Mouse (Mus musculus): ENCODE measurements around the gene Mpp3. TPM values are rescaled to one million over a fixed set of nuclear protein-coding genes. Genes with fewer than 3 reads are reported as not detected.

The Mpp3 gene
- polyA plus RNA-seq, 1 experiment from 2014 or later, result 13.3 TPM

DNA sequence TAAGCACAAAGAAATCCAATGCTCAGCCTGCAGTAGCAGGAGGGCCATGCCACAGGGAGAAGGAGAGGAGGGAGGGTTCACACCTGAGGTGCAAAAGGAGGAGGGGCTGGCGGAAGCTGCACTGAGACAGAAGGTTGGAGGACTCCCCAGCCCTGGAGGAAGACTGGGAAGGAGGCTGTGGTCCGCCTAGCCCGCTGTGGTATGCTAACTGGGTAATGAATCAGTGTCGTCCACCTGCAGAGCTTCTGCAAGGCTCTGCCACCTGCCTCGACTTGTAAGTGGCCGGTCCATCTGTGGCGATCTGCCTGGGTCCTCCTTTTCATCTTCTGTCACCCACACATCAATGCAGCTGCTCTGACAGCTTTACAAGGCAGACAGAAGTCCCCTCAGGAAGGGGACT lies 60.0 kb downstream of the Mpp3 start:
- DNase-seq (ENCODE audit: low spot score), result no peak
- WGBS, result 12% methylated on average over 7 of the region's 7 CpGs
- Histone ChIP-seq H3K4me3 (peak overlapping the region; percentile 7; the same call in 1 of the 2 replicates), H3K36me3 (no peaks in the 10 kb centered on the region), H3K4me1 (peaks cover 57% of the 10 kb centered on the region), H3K9me3 (replicated peaks) (no peaks in the 10 kb centered on the region), H3K27me3 (ENCODE audit: low read depth, poor library complexity, severe bottlenecking) (peaks cover 55% of the 10 kb centered on the region), H3K27ac (replicated peaks) (peak overlapping the region; percentile 53; the same call in 1 of the 2 replicates)

- 22% methylated on average over 10 of the region's 10 CpGs for WGBS
- Histone ChIP-seq H3K36me3 (no peaks in the 10 kb centered on the region), H3K27me3 (ENCODE audit: low read depth, poor library complexity, severe bottlenecking) (peaks cover 68% of the 10 kb centered on the region), H3K9me3 (replicated peaks) (no peaks in the 10 kb centered on the region), H3K4me1 (peaks cover 63% of the 10 kb centered on the region), H3K4me3 (no peak within 1 kb of the TSS), H3K27ac (replicated peaks) (0 out of 2 replicates have a peak within 1 kb of the TSS, but pooled peaks have one; percentile 20)
- DNase-seq (ENCODE audit: low spot score), result no peak
Measured at GRCm38 (mm10) chr11:101966965-101967614, 61.2 kb downstream of the Mpp3 start, which contains the start of gene Sost. Sost (minus strand) TSS chr11:101967015.

- no peak overlapping the region for H3K4me3 ChIP-seq
- peaks cover 63% of the 10 kb centered on the region for H3K4me1 ChIP-seq
- 8% methylated on average over 2 of the region's 2 CpGs for WGBS
- H3K9me3 ChIP-seq (replicated peaks), result no peaks in the 10 kb centered on the region
- H3K27me3 ChIP-seq (ENCODE audit: low read depth, poor library complexity, severe bottlenecking), result peaks cover 83% of the 10 kb centered on the region
- no peak for DNase-seq (ENCODE audit: low spot score)
- H3K36me3 ChIP-seq, result no peaks in the 10 kb centered on the region
- H3K27ac ChIP-seq (replicated peaks), result no peak overlapping the region
Measured at GRCm38 (mm10) chr11:101965553-101965952, 62.7 kb downstream of the Mpp3 start.

DNA sequence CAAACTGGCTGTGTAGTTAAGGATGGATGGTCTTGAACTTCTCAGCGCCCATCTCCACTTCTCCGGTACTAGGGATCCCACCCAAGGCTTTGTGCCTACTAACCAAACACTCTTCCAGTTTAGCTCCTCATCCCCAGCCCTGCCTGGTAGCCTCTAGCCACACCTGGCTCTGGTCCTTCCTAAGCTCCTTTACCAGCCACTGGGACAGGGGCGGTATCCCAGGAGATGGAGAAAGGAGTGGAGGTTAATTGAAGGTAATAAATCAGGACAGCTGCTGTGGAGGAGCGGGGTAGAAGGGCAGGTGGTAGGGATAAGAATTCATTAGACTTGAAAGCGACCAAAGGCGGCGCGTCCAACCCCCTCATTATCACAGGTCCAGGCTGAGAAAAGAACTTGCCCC lies 63.6 kb downstream of the Mpp3 start:
- no peak for DNase-seq (ENCODE audit: low spot score)
- WGBS, result 6% methylated on average over 8 of the region's 8 CpGs
- Histone ChIP-seq H3K27ac (replicated peaks) (no peak overlapping the region), H3K4me3 (peak overlapping the region; percentile 75), H3K36me3 (no peaks in the 10 kb centered on the region), H3K9me3 (replicated peaks) (no peaks in the 10 kb centered on the region), H3K27me3 (ENCODE audit: low read depth, poor library complexity, severe bottlenecking) (peaks cover 92% of the 10 kb centered on the region), H3K4me1 (peaks cover 63% of the 10 kb centered on the region)

DNA sequence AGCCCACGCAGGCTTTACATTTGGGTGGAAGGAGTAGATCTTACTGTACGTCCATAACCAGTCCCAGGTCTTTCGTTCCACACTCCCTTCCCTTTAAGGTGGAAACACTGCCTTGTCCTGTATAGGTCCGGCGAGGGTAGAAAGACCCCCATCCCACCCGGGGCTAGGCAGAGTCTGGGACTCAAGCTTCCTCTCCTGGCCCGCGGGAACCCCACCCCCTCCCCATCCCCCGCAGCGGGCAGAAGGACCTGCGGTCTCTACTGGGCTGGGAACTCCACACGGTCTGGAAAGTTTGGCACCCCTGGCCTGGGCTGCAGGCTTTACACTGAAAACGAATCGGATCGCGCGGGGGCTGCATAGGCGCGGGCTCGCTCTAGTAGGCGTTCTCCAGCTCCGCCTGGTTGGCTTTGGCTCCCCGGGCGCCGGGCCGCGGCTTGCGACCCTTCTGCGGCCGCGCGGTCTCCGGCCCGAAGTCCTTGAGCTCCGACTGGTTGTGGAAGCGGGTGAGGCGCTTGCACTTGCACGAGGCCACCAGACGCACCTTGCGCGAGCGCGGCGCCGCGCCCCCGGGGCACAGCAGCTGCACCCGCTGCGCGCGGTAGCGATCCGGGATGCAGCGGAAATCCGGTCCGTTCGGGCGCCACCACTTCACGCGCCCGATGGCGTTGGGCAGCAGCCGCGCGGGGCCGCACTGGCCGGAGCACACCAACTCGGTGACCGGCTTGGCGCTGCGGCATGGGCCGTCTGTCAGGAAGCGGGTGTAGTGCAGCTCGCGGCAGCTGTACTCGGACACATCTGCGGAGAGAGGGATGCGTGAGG lies 64.6 kb downstream of the Mpp3 start:
- H3K9me3 ChIP-seq (replicated peaks), result no peaks in the 10 kb centered on the region
- peak; percentile 74 for DNase-seq (ENCODE audit: low spot score)
- H3K4me1 ChIP-seq, result peaks cover 62% of the 10 kb centered on the region
- under 1% methylated on average over 78 of the region's 78 CpGs for WGBS
- peaks cover 98% of the 10 kb centered on the region for H3K27me3 ChIP-seq (ENCODE audit: low read depth, poor library complexity, severe bottlenecking)
- H3K4me3 ChIP-seq, result peak overlapping the region; percentile 75
- no peaks in the 10 kb centered on the region for H3K36me3 ChIP-seq
- peak overlapping the region; percentile 85 for H3K27ac ChIP-seq (replicated peaks)

DNA sequence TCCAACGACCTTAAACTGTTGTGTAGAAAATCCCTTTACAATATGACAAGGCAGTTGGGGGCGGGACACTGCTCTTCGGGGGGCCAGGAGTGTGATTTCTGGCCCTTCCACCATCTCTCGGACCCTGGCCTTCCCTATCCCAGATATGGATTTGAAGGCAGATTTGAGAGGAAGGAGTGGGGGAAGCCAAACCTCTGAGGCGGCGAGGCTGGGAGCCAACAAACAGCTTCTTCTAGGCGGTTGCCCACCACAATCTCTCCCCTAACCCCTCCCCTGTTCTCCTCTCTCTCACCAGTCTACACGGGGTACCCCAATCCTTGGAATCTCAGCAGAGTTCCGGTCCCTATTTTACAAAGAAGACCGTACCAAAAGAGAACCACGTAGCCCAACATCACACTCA lies 65.2 kb downstream of the Mpp3 start:
- no peaks in the 10 kb centered on the region for H3K9me3 ChIP-seq (replicated peaks)
- H3K36me3 ChIP-seq, result no peaks in the 10 kb centered on the region
- 6% methylated on average over 11 of the region's 11 CpGs for WGBS
- peaks cover 55% of the 10 kb centered on the region for H3K4me1 ChIP-seq
- H3K4me3 ChIP-seq, result peak overlapping the region; percentile 75
- peak; percentile 54 for DNase-seq (ENCODE audit: low spot score)
- peaks cover 98% of the 10 kb centered on the region for H3K27me3 ChIP-seq (ENCODE audit: low read depth, poor library complexity, severe bottlenecking)
- peak overlapping the region; percentile 85; the same call in 1 of the 2 replicates for H3K27ac ChIP-seq (replicated peaks)

GRCm38 (mm10) chr11:101957476-101957875 lies 70.8 kb downstream of the Mpp3 start:
- no peaks in the 10 kb centered on the region for H3K9me3 ChIP-seq (replicated peaks)
- WGBS, result 76% methylated on average over 5 of the region's 5 CpGs
- H3K27ac ChIP-seq (replicated peaks), result no peak overlapping the region
- peaks cover 84% of the 10 kb centered on the region for H3K27me3 ChIP-seq (ENCODE audit: low read depth, poor library complexity, severe bottlenecking)
- no peak for DNase-seq (ENCODE audit: low spot score)
- no peaks in the 10 kb centered on the region for H3K36me3 ChIP-seq
- peaks cover 12% of the 10 kb centered on the region for H3K4me1 ChIP-seq
- no peak overlapping the region for H3K4me3 ChIP-seq

DNA sequence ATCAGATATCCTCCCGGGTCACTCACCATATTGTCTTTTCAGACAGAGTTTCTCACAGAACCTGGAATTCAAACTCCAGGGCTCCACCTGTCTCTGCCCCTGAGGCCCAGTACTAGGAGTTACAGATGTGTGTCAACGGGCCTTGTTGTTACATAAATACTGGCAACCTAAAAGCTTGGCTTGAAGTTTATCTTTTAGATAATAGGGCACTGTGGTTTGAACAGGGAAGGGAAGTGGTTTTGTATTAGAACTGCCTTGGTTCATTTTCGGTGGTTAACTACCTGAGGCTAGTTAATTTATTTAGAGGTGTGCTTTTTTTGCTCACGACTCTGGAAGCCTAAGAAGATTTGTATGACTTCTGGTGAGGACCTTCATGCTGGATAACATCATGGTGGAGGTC lies 74.8 kb downstream of the Mpp3 start:
- DNase-seq (ENCODE audit: low spot score), result no peak
- H3K27me3 ChIP-seq (ENCODE audit: low read depth, poor library complexity, severe bottlenecking), result peaks cover 76% of the 10 kb centered on the region
- no peak overlapping the region for H3K4me3 ChIP-seq
- H3K4me1 ChIP-seq, result peaks cover 18% of the 10 kb centered on the region
- H3K9me3 ChIP-seq (replicated peaks), result no peaks in the 10 kb centered on the region
- WGBS, result 75% methylated on average over 4 of the region's 4 CpGs
- no peak overlapping the region for H3K27ac ChIP-seq (replicated peaks)
- H3K36me3 ChIP-seq, result no peaks in the 10 kb centered on the region

- peak; percentile 28 for DNase-seq (ENCODE audit: low spot score)
- Histone ChIP-seq H3K27me3 (ENCODE audit: low read depth, poor library complexity, severe bottlenecking) (peaks cover 71% of the 10 kb centered on the region), H3K27ac (replicated peaks) (no peak overlapping the region; the same call in 1 of the 2 replicates), H3K9me3 (replicated peaks) (no peaks in the 10 kb centered on the region), H3K36me3 (no peaks in the 10 kb centered on the region), H3K4me3 (peak overlapping the region; percentile 31; the same call in 1 of the 2 replicates), H3K4me1 (peaks cover 18% of the 10 kb centered on the region)
- WGBS, result 30% methylated on average over 24 of the region's 24 CpGs
Measured at GRCm38 (mm10) chr11:101952541-101953341, 75.5 kb downstream of the Mpp3 start.

DNA sequence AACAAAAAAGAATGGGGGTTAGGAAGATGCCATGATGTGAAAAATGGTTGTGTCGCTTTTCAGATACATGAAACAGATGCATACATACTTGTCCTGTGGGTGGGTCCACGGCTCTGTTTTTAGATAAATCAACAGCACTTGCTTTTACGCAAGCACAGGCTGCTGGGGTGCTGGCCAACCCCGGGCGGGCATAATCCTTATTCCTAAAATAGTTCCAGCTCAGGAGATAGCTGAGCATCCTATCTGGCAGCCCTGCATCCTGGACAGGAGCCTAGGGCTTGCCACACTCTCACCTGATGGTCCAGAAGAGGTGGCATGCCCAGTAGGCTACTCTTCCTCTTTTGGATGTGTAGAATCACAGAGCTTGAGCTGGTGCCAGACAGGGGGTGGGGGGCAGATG lies 78.2 kb downstream of the Mpp3 start:
- Histone ChIP-seq H3K9me3 (replicated peaks) (no peaks in the 10 kb centered on the region), H3K27ac (replicated peaks) (no peak overlapping the region), H3K27me3 (ENCODE audit: low read depth, poor library complexity, severe bottlenecking) (peaks cover 55% of the 10 kb centered on the region), H3K4me3 (no peak overlapping the region), H3K4me1 (peaks cover 26% of the 10 kb centered on the region), H3K36me3 (no peaks in the 10 kb centered on the region)
- WGBS, result 91% methylated on average over 5 of the region's 5 CpGs
- DNase-seq (ENCODE audit: low spot score), result no peak

Measured in midbrain, embryonic 10.5 days (tissue).